Mouse (Mus musculus) G1E (cell line): Measurements from ENCODE around the gene Il12a. TPM values are rescaled to one million over a fixed set of nuclear protein-coding genes. Genes with fewer than 3 reads are reported as not detected.

ENCODE experiments used
- ATAC-seq: 2 replicates; pipeline ENCODE4 v1.8.0; 2016; ENCODE audit warnings: mild to moderate bottlenecking; ENCODE audit not compliant: insufficient number of reproducible peaks, poor library complexity, low FRiP score, severe bottlenecking; ENCODE audit errors: extremely low read depth
- DNase-seq: peaks from one replicate; pipeline ENCODE4 v3.0.0; 2012; ENCODE audit warnings: low spot score
- H3K27me3 ChIP-seq: 2 replicates; pipeline ENCODE4 v1.6.1; 2012; ENCODE audit warnings: mild to moderate bottlenecking, low read length, inconsistent platforms; ENCODE audit not compliant: insufficient read depth
- H3K36me3 ChIP-seq: replicated peaks from 2 replicates; pipeline ENCODE3; 2012; ENCODE audit warnings: mild to moderate bottlenecking, inconsistent platforms
- H3K4me1 ChIP-seq: 2 replicates; pipeline ENCODE4 v1.6.1; 2012; ENCODE audit warnings: low read depth, low read length, inconsistent platforms, mixed read lengths; ENCODE audit not compliant: insufficient read depth
- H3K4me3 ChIP-seq: 2 replicates; pipeline ENCODE4 v1.5.1; 2012; ENCODE audit warnings: low read depth, mild to moderate bottlenecking, inconsistent platforms, low read length, moderate library complexity, mixed read lengths
- H3K9me3 ChIP-seq: replicated peaks from 2 replicates; pipeline ENCODE4 v1.6.1; 2012; ENCODE audit warnings: inconsistent platforms
- CTCF ChIP-seq: IDR thresholded peaks from 2 replicates; pipeline ENCODE4 v1.5.1; 2012; ENCODE audit warnings: low read depth, low read length, inconsistent platforms, mixed read lengths
- GATA1 ChIP-seq: IDR thresholded peaks from 2 replicates; pipeline ENCODE4 v1.6.1; 2012; ENCODE audit warnings: borderline replicate concordance, low read length, inconsistent platforms, mixed read lengths
- GATA2 ChIP-seq: IDR thresholded peaks from 2 replicates; pipeline ENCODE4 v1.6.1; 2012; ENCODE audit warnings: low read depth, low read length, inconsistent platforms, borderline replicate concordance
- POLR2AphosphoS5 ChIP-seq: IDR thresholded peaks from 2 replicates; pipeline ENCODE4 v1.6.1; 2012; ENCODE audit warnings: low read depth, low read length, inconsistent platforms; ENCODE audit not compliant: insufficient replicate concordance
- TAL1 ChIP-seq: conservative IDR thresholded peaks from 2 replicates; pipeline ENCODE4 v1.6.1; 2012; ENCODE audit warnings: low read depth, low read length, inconsistent platforms, mixed read lengths
- polyA plus RNA-seq: library from polyadenylated mRNA; stranded (reverse); fragments of >175 nt; gene quantifications from 2 replicates; pipeline ENCODE4 v1.2.3, GENCODE M21; 2012
- total RNA-seq, 2 experiments: library from RNA; stranded (forward) in 1 of 2; stranded (reverse) in 1 of 2; fragments of 200-1000 nt in 1 of 2; fragments of >200 nt in 1 of 2; fragmentation: Nextera tagmentation in 1 of 2; gene quantifications; 2 replicates each; pipeline ENCODE4 v1.2.3; 2014 to 2017

Il12a gene
- total RNA-seq (2014; fragmentation: Nextera tagmentation) (not detected in 2 replicates), total RNA-seq (2017) (0.11 TPM in 1 of 2 replicates, not detected in the other), polyA plus RNA-seq (not detected in 2 replicates)

GRCm38 (mm10) chr3:68690344-68690743 lies at the start of gene Il12a:
Gene Il12a (plus strand): TSS chr3:68690644.
- H3K36me3 ChIP-seq, result no peaks in the 10 kb centered on the region
- no peaks in the 10 kb centered on the region for H3K4me1 ChIP-seq
- peaks cover 35% of the 10 kb centered on the region for H3K9me3 ChIP-seq
- ATAC-seq (no peak), DNase-seq (no peak)
- TF ChIP-seq POLR2AphosphoS5 (no peak), GATA1 (no peak), GATA2 (no peak), TAL1 (no peak), CTCF (no peak)
- no peak within 1 kb of the TSS for H3K4me3 ChIP-seq
- H3K27me3 ChIP-seq, result no peaks in the 10 kb centered on the region

GRCm38 (mm10) chr3:68642935-68643334 lies 47.5 kb upstream of the Il12a start:
- Histone ChIP-seq H3K27me3 (no peaks in the 10 kb centered on the region), H3K4me3 (no peak overlapping the region), H3K36me3 (no peaks in the 10 kb centered on the region), H3K4me1 (no peaks in the 10 kb centered on the region), H3K9me3 (peaks cover 26% of the 10 kb centered on the region)
- DNase-seq, result no peak
- no peak for ATAC-seq
- TF ChIP-seq TAL1, result no peak
- no peak for TF ChIP-seq POLR2AphosphoS5
- no peak for TF ChIP-seq GATA1
- TF ChIP-seq GATA2, result no peak
- no peak for TF ChIP-seq CTCF

GRCm38 (mm10) chr3:68646387-68647130 lies 43.9 kb upstream of the Il12a start:
- H3K36me3 ChIP-seq, result no peaks in the 10 kb centered on the region
- TF ChIP-seq POLR2AphosphoS5 (no peak), GATA1 (no peak), TAL1 (no peak), GATA2 (no peak), CTCF (no peak)
- H3K9me3 ChIP-seq, result peaks cover 25% of the 10 kb centered on the region
- DNase-seq (no peak), ATAC-seq (no peak)
- H3K4me3 ChIP-seq, result no peak overlapping the region
- H3K4me1 ChIP-seq, result no peaks in the 10 kb centered on the region
- no peaks in the 10 kb centered on the region for H3K27me3 ChIP-seq

- Histone ChIP-seq H3K27me3 (no peaks in the 10 kb centered on the region), H3K9me3 (peaks cover 25% of the 10 kb centered on the region), H3K36me3 (no peaks in the 10 kb centered on the region), H3K4me1 (no peaks in the 10 kb centered on the region), H3K4me3 (no peak overlapping the region)
- ATAC-seq (no peak), DNase-seq (no peak)
- no peak for TF ChIP-seq CTCF
- TF ChIP-seq GATA1, result no peak
- TF ChIP-seq GATA2, result no peak
- no peak for TF ChIP-seq POLR2AphosphoS5
- TF ChIP-seq TAL1, result no peak
These were observed 43.2 kb upstream of the Il12a start for GRCm38 (mm10) chr3:68647282-68647681.

GRCm38 (mm10) chr3:68650251-68650650 lies 40.2 kb upstream of the Il12a start:
- Histone ChIP-seq H3K4me1 (no peaks in the 10 kb centered on the region), H3K4me3 (no peak overlapping the region), H3K27me3 (no peaks in the 10 kb centered on the region)

GRCm38 (mm10) chr3:68656607-68657352 lies 33.7 kb upstream of the Il12a start:
- Histone ChIP-seq H3K4me1 (no peaks in the 10 kb centered on the region), H3K4me3 (no peak overlapping the region), H3K36me3 (no peaks in the 10 kb centered on the region), H3K9me3 (peaks cover 31% of the 10 kb centered on the region), H3K27me3 (no peaks in the 10 kb centered on the region)
- TF ChIP-seq GATA1, result no peak
- TF ChIP-seq TAL1, result no peak
- no peak for TF ChIP-seq CTCF
- no peak for TF ChIP-seq GATA2
- TF ChIP-seq POLR2AphosphoS5, result no peak
- no peak for DNase-seq
- no peak for ATAC-seq

More at GRCm38 (mm10) chr3:68650251-68650650, 40.2 kb upstream of the Il12a start:
- DNase-seq (no peak), ATAC-seq (no peak)
- Histone ChIP-seq H3K36me3 (no peaks in the 10 kb centered on the region), H3K9me3 (peaks cover 21% of the 10 kb centered on the region)
- TF ChIP-seq POLR2AphosphoS5 (no peak), GATA1 (no peak), GATA2 (no peak), CTCF (no peak), TAL1 (no peak)
